Mouse (Mus musculus) stomach, embryonic 15.5 days (tissue): ENCODE measurements around the gene Gadd45b. TPM values are rescaled to one million over a fixed set of nuclear protein-coding genes. Genes with fewer than 3 reads are reported as not detected.
A peak's percentile ranks its signal among the peaks of the same experiment; 100 is the strongest.

ENCODE experiments used
- ATAC-seq: fragments of 200-750 bp; cut with Nextera tagmentation; 2 replicates; pipeline ENCODE4 v1.8.0; 2017; ENCODE audit warnings: low read depth, moderate number of reproducible peaks, moderate TSS enrichment; ENCODE audit not compliant: insufficient read depth, low FRiP score
- H3K27ac ChIP-seq: fragments of 300-500 bp; sonication (generic); 2 replicates; pipeline ENCODE4 v1.5.1; 2015; ENCODE audit warnings: mild to moderate bottlenecking, inconsistent platforms
- H3K27me3 ChIP-seq: fragments of 300-500 bp; sonication (generic); replicated peaks from 2 replicates; pipeline ENCODE4 v1.6.1; 2015; ENCODE audit warnings: inconsistent platforms
- H3K36me3 ChIP-seq: fragments of 300-500 bp; sonication (generic); 2 replicates; pipeline ENCODE4 v1.6.1; 2015; ENCODE audit warnings: inconsistent platforms
- H3K4me1 ChIP-seq: fragments of 300-500 bp; sonication (generic); 2 replicates; pipeline ENCODE4 v1.6.1; 2015; ENCODE audit warnings: inconsistent platforms
- H3K4me2 ChIP-seq: fragments of 300-500 bp; sonication (generic); 2 replicates; pipeline ENCODE4 v1.6.1; 2015; ENCODE audit warnings: mild to moderate bottlenecking, inconsistent platforms
- H3K4me3 ChIP-seq: fragments of 300-500 bp; sonication (generic); replicated peaks from 2 replicates; pipeline ENCODE4 v1.5.1; 2015; ENCODE audit warnings: inconsistent platforms
- H3K9ac ChIP-seq: fragments of 300-500 bp; sonication (generic); 2 replicates; pipeline ENCODE4 v1.6.1; 2015; ENCODE audit warnings: inconsistent platforms
- H3K9me3 ChIP-seq: fragments of 300-500 bp; sonication (generic); 2 replicates; pipeline ENCODE4 v1.6.1; 2016; ENCODE audit warnings: inconsistent platforms
- WGBS: fragments of 180-500 bp; shearing (Covaris S2); methylation state at CpG from one replicate; pipeline ENCODE4 v1.1.7; 2015; 5-methylcytosine and 5-hydroxymethylcytosine counted together
- polyA plus RNA-seq: library from polyadenylated mRNA; unstranded; fragments of >200 nt; fragmentation: Nextera tagmentation; extraction: Ambion mirVana; gene quantifications from 2 replicates; pipeline ENCODE4 v1.2.1, GENCODE M21; 2015

Gene Gadd45b
- 33.6 TPM in 2 replicates for polyA plus RNA-seq

- WGBS = under 1% methylated on average over 56 of the region's 56 CpGs
- Histone ChIP-seq H3K4me2 (peak within 1 kb of the TSS; percentile 95), H3K4me3 (peak within 1 kb of the TSS; percentile 67), H3K9me3 (no peaks in the 10 kb centered on the region), H3K27ac (peak within 1 kb of the TSS; percentile 93), H3K4me1 (peaks cover 45% of the 10 kb centered on the region), H3K9ac (peak within 1 kb of the TSS; percentile 76), H3K36me3 (no peaks in the 10 kb centered on the region), H3K27me3 (peaks cover 3% of the 10 kb centered on the region; the same call in 1 of the 2 replicates)
- peak; percentile 89 for ATAC-seq
Observed at GRCm38 (mm10) chr10:80929299-80930226, at the start of gene Gadd45b. Gadd45b (plus strand) TSS chr10:80930073.

- H3K4me3 ChIP-seq = no peak overlapping the region
- H3K36me3 ChIP-seq = no peaks in the 10 kb centered on the region
- ATAC-seq = peak; percentile 80
- H3K27ac ChIP-seq = no peak overlapping the region
- H3K9me3 ChIP-seq = no peaks in the 10 kb centered on the region
- H3K9ac ChIP-seq = no peak overlapping the region
- H3K27me3 ChIP-seq = no peaks in the 10 kb centered on the region
- H3K4me2 ChIP-seq = no peak overlapping the region
- 11% methylated on average over 5 of the region's 5 CpGs for WGBS
- H3K4me1 ChIP-seq = no peaks in the 10 kb centered on the region
Observed at GRCm38 (mm10) chr10:80880131-80880641, 49.7 kb upstream of the Gadd45b start.

GRCm38 (mm10) chr10:80880901-80881300 lies 49.0 kb upstream of the Gadd45b start:
- WGBS = 69% methylated on average over 2 of the region's 2 CpGs
- H3K27me3 ChIP-seq = no peaks in the 10 kb centered on the region
- H3K9ac ChIP-seq = no peak overlapping the region
- no peak overlapping the region for H3K4me3 ChIP-seq
- H3K36me3 ChIP-seq = no peaks in the 10 kb centered on the region
- ATAC-seq = no peak
- no peak overlapping the region for H3K27ac ChIP-seq
- no peaks in the 10 kb centered on the region for H3K4me1 ChIP-seq
- no peak overlapping the region for H3K4me2 ChIP-seq
- H3K9me3 ChIP-seq = no peaks in the 10 kb centered on the region

- no peaks in the 10 kb centered on the region for H3K36me3 ChIP-seq
- no peak for ATAC-seq
- no peaks in the 10 kb centered on the region for H3K4me1 ChIP-seq
- H3K27me3 ChIP-seq = no peaks in the 10 kb centered on the region
- H3K4me2 ChIP-seq = no peak overlapping the region
- no peak overlapping the region for H3K4me3 ChIP-seq
- H3K27ac ChIP-seq = no peak overlapping the region
- no peaks in the 10 kb centered on the region for H3K9me3 ChIP-seq
- 22% methylated on average over 10 of the region's 10 CpGs for WGBS
- no peak overlapping the region for H3K9ac ChIP-seq
Observed at GRCm38 (mm10) chr10:80881301-80881700, 48.6 kb upstream of the Gadd45b start.

- no peaks in the 10 kb centered on the region for H3K4me1 ChIP-seq
- H3K27ac ChIP-seq = no peak overlapping the region
- H3K9me3 ChIP-seq = no peaks in the 10 kb centered on the region
- WGBS = 50% methylated on average over 11 of the region's 11 CpGs
- peaks cover 14% of the 10 kb centered on the region for H3K27me3 ChIP-seq
- no peak overlapping the region for H3K4me2 ChIP-seq
- ATAC-seq = no peak
- no peak overlapping the region for H3K4me3 ChIP-seq
- no peaks in the 10 kb centered on the region for H3K36me3 ChIP-seq
- no peak overlapping the region for H3K9ac ChIP-seq
Observed at GRCm38 (mm10) chr10:80887181-80887580, 42.7 kb upstream of the Gadd45b start.

DNA sequence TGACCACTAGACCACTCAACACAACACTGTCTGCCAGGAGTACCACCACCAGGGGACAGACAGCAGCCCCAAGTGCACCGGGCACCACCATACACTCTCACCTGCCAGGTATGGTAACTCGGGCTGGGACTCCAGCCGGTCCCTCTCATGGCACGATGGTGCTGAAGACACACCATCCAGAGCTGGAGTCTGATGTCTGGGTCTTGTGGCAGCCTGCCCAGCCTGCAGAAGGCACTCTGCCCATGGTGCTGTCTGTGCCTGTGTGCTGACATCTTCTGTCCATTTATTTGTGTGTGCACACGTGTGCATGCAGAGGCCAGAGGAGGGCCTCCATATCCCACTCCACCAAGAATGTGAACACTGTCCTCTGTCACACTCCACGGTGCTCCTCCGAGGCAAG lies 34.8 kb upstream of the Gadd45b start:
- H3K4me1 ChIP-seq = peaks cover 15% of the 10 kb centered on the region
- no peak overlapping the region for H3K9ac ChIP-seq
- 86% methylated on average over 7 of the region's 7 CpGs for WGBS
- H3K27ac ChIP-seq = no peak overlapping the region
- no peak overlapping the region for H3K4me2 ChIP-seq
- H3K36me3 ChIP-seq = peaks cover 7% of the 10 kb centered on the region; the same call in 1 of the 2 replicates
- no peak overlapping the region for H3K4me3 ChIP-seq
- H3K27me3 ChIP-seq = 0 out of 2 replicates have a peak, but pooled peaks cover 3% of the 10 kb centered on the region
- ATAC-seq = no peak
- no peaks in the 10 kb centered on the region for H3K9me3 ChIP-seq

- H3K27ac ChIP-seq = no peak overlapping the region
- no peaks in the 10 kb centered on the region for H3K27me3 ChIP-seq
- H3K4me2 ChIP-seq = no peak overlapping the region
- H3K9ac ChIP-seq = no peak overlapping the region
- WGBS = 80% methylated on average over 6 of the region's 6 CpGs
- peaks cover 7% of the 10 kb centered on the region; the same call in 1 of the 2 replicates for H3K36me3 ChIP-seq
- ATAC-seq = no peak
- peaks cover 15% of the 10 kb centered on the region for H3K4me1 ChIP-seq
- no peak overlapping the region for H3K4me3 ChIP-seq
- H3K9me3 ChIP-seq = no peaks in the 10 kb centered on the region
Observed at GRCm38 (mm10) chr10:80895697-80896096, 34.2 kb upstream of the Gadd45b start.

DNA sequence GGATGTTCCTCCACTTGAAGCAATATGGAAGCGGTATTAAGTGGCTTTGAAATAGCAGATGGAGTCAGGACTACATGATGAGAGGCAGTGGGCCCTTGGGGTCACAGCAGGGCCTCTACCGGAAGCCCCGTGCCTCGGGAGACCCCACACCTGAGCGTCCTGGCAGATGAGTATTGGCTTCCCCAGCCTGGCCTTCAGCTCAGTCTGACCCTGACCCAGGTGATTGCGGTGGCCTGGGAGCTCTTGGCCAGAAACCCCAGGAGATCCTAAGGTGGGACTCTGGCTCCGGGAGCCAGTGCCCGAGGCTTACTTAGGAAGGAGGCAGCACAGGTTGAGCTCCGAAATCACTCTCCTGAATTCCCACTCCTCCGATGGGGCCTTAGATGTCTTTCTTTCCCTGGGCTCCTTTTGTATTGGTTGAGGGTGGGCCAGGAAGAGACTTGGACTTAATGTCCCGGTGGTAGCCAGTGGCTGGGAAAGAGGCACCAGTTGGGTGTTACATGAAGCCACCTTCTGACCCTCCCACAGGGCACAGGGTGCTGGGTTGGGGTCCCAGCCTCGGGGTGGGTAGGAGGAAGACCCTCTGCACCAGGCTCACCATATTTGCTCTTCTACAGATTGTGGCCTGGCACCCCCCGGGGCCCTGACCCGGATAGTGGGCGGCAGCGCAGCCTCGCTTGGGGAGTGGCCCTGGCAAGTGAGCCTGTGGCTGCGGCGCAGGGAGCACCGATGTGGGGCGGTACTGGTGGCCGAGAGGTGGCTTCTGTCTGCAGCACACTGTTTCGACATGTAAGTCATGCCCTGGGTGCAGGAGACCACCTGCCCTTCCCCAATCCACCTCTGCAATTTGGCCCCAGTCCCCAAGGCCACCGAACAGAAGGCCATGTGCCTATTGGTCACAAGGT lies 33.0 kb upstream of the Gadd45b start:
- H3K9me3 ChIP-seq = no peaks in the 10 kb centered on the region
- peaks cover 10% of the 10 kb centered on the region; the same call in 1 of the 2 replicates for H3K36me3 ChIP-seq
- H3K4me3 ChIP-seq = no peak overlapping the region
- no peak overlapping the region for H3K27ac ChIP-seq
- WGBS = 67% methylated on average over 24 of the region's 24 CpGs
- ATAC-seq = no peak
- H3K4me1 ChIP-seq = peaks cover 19% of the 10 kb centered on the region
- H3K4me2 ChIP-seq = no peak overlapping the region
- H3K9ac ChIP-seq = no peak overlapping the region
- H3K27me3 ChIP-seq = no peaks in the 10 kb centered on the region

DNA sequence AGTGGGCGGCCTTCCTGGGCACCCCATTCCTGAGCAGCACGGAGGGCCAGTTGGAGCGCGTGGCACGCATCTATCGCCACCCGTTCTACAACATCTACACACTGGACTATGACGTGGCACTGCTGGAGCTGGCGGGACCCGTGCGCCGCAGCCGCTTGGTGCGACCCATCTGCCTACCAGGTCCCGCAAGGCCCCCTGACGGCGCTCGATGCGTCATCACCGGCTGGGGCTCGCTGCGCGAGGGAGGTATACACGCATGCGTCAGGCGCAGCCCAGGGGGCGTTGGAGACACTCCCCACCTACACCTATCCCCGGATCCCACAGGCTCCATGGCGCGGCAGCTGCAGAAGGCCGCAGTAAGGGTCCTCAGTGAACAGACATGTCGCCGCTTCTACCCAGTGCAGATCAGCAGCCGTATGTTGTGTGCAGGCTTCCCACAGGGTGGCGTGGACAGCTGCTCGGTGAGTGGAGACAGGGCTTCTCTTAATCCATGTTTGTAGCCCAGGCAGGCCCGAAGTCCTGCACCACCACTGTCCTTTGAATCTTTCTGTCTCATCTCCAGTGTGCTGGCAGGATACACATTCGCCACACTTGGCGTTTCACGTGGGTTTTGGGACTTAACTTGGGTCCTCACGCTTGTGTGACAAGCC lies 31.9 kb upstream of the Gadd45b start:
- no peak overlapping the region for H3K4me3 ChIP-seq

GRCm38 (mm10) chr10:80899074-80899473 lies 30.8 kb upstream of the Gadd45b start:
- Histone ChIP-seq H3K9ac (no peak overlapping the region), H3K4me2 (peak overlapping the region; percentile 95; the same call in 1 of the 2 replicates), H3K9me3 (no peaks in the 10 kb centered on the region), H3K27me3 (no peaks in the 10 kb centered on the region), H3K4me3 (peak overlapping the region; percentile 97), H3K4me1 (peaks cover 19% of the 10 kb centered on the region), H3K27ac (no peak overlapping the region), H3K36me3 (peaks cover 28% of the 10 kb centered on the region)
- no peak for ATAC-seq
- 81% methylated on average over 8 of the region's 8 CpGs for WGBS

More for the DNA sequence above, 31.9 kb upstream of the Gadd45b start:
- Histone ChIP-seq H3K4me2 (0 out of 2 replicates have a peak overlapping the region, but pooled peaks have one; percentile 19), H3K36me3 (peaks cover 17% of the 10 kb centered on the region; the same call in 1 of the 2 replicates), H3K4me1 (peaks cover 19% of the 10 kb centered on the region), H3K9ac (no peak overlapping the region), H3K9me3 (no peaks in the 10 kb centered on the region), H3K27me3 (no peaks in the 10 kb centered on the region), H3K27ac (no peak overlapping the region)
- no peak for ATAC-seq
- WGBS = 40% methylated on average over 41 of the region's 41 CpGs
